Mouse (Mus musculus): ENCODE results near the gene Ccdc126. TPM values are rescaled to one million over a fixed set of nuclear protein-coding genes. Genes with fewer than 3 reads are reported as not detected.

Gene Ccdc126
- polyA plus RNA-seq (2014; fragmentation: Nextera tagmentation; extraction: Ambion mirVana): 6.6 and 7.0 TPM in 2 replicates

DNA sequence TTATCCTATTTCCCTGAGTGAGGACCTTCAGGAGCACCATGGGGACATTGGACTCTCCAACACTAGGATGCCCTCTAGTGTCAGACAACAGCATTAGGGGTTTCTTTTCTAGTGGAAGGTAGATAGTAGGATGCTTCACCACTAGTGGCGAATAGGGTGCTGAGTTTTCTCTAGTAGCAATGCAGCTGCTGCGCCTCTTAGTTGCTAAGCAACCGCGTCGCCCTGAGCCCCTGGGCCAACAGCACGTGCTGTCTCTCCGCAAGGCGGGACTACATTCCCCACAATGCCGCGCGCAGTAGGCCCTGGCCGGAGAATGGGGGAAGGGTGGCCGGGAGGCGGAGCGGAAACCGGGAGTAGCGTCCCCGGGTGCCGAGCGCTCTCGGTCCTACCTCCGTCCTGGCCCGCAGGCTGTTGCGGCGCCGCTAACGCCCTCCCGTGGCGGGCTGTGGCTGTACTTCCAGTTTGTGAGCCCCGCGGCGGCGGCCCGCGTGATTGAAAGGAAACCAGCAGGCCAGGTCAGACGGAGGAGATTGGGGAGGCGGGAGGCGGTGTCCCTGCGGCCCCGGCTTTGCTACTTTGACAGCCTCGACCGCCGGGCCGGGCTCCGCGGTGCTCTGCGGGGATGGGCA lies at the start of gene Ccdc126:
Gene Ccdc126, plus strand, starts transcription at position 309 of the 629 bp plus-strand sequence.
- H3K27me3 ChIP-seq (ENCODE audit: control insufficient read depth, insufficient read depth, low read length): no peaks in the 10 kb centered on the region
- ATAC-seq (ENCODE audit: insufficient read depth, low FRiP score, low TSS enrichment): peak; percentile 100
- H3K4me2 ChIP-seq (ENCODE audit: low read depth): peak within 1 kb of the TSS; percentile 54
- peak within 1 kb of the TSS; percentile 67 for H3K27ac ChIP-seq (ENCODE audit: low read depth, low read length)
- H3K4me3 ChIP-seq (ENCODE audit: low read depth, low read length): peak within 1 kb of the TSS; percentile 62
- no peaks in the 10 kb centered on the region for H3K36me3 ChIP-seq (ENCODE audit: control insufficient read depth, insufficient read depth, low read length)
- under 1% methylated on average over 47 of the region's 47 CpGs for WGBS
- DNase-seq (ENCODE audit: low spot score): peak; percentile 99
- H3K9ac ChIP-seq (ENCODE audit: low read length): peak within 1 kb of the TSS; percentile 79
- no peaks in the 10 kb centered on the region for H3K9me3 ChIP-seq (ENCODE audit: control insufficient read depth, low read length)
- no peaks in the 10 kb centered on the region; the same call in 1 of the 2 replicates for H3K4me1 ChIP-seq (ENCODE audit: control insufficient read depth, insufficient read depth, low read length)

DNA sequence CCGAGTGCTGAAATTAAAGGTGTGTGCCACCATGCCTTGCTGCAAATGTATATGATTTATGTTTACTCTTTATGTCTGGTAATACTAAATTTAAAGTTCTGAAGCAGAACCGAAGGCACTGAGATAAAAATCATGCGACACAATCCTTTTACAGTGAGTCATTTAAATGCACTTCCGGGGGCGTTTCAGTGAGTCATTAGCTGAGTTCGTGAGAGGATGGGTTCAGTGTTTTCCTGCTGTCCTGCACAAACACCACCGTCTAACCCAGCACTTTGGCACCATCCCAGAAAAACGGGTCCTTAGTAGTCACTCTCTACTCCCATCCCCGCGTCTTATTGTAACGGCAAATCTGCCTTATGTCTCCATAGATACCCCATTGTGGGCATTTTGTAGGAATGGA lies 49.2 kb upstream of the Ccdc126 start:
- H3K4me1 ChIP-seq (ENCODE audit: control insufficient read depth, insufficient read depth, low read length): no peaks in the 10 kb centered on the region
- H3K36me3 ChIP-seq (ENCODE audit: control insufficient read depth, insufficient read depth, low read length): no peaks in the 10 kb centered on the region
- no peak overlapping the region for H3K27ac ChIP-seq (ENCODE audit: low read depth, low read length)
- H3K27me3 ChIP-seq (ENCODE audit: control insufficient read depth, insufficient read depth, low read length): no peaks in the 10 kb centered on the region
- DNase-seq (ENCODE audit: low spot score) (no peak), ATAC-seq (ENCODE audit: insufficient read depth, low FRiP score, low TSS enrichment) (no peak)
- WGBS: 71% methylated on average over 11 of the region's 11 CpGs
- no peak overlapping the region for H3K4me2 ChIP-seq (ENCODE audit: low read depth)
- no peak overlapping the region for H3K4me3 ChIP-seq (ENCODE audit: low read depth, low read length)
- no peak overlapping the region for H3K9ac ChIP-seq (ENCODE audit: low read length)
- H3K9me3 ChIP-seq (ENCODE audit: control insufficient read depth, low read length): no peaks in the 10 kb centered on the region

DNA sequence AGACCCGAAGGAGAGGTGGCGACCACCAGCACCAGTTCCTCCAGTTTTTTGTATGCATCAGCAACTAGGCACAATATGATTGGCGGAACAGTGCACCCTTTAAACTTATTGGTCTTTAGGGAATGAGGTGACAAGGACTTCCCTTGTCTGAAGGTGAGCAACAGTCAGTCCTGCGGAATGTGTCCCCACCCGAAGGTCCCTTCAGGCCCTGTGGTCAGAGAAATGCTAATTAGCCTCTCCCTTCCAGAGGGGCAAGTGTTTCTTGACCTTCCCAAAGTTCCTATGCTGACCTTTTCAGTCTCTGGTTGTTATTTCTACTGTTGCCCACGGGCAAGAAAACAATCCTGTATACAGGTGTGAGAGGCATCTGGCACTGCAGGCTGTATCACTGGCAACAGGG lies 47.3 kb upstream of the Ccdc126 start:
- Histone ChIP-seq H3K4me3 (ENCODE audit: low read depth, low read length) (no peak overlapping the region), H3K36me3 (ENCODE audit: control insufficient read depth, insufficient read depth, low read length) (no peaks in the 10 kb centered on the region), H3K27ac (ENCODE audit: low read depth, low read length) (no peak overlapping the region), H3K9me3 (ENCODE audit: control insufficient read depth, low read length) (no peaks in the 10 kb centered on the region), H3K4me2 (ENCODE audit: low read depth) (no peak overlapping the region), H3K9ac (ENCODE audit: low read length) (no peak overlapping the region), H3K4me1 (ENCODE audit: control insufficient read depth, insufficient read depth, low read length) (no peaks in the 10 kb centered on the region), H3K27me3 (ENCODE audit: control insufficient read depth, insufficient read depth, low read length) (no peaks in the 10 kb centered on the region)
- no peak for DNase-seq (ENCODE audit: low spot score)
- WGBS: 76% methylated on average over 6 of the region's 6 CpGs
- no peak for ATAC-seq (ENCODE audit: insufficient read depth, low FRiP score, low TSS enrichment)

GRCm38 (mm10) chr6:49272863-49273262 lies 46.2 kb upstream of the Ccdc126 start:
- Histone ChIP-seq H3K27me3 (ENCODE audit: control insufficient read depth, insufficient read depth, low read length) (no peaks in the 10 kb centered on the region), H3K4me3 (ENCODE audit: low read depth, low read length) (no peak overlapping the region), H3K4me2 (ENCODE audit: low read depth) (no peak overlapping the region), H3K9me3 (ENCODE audit: control insufficient read depth, low read length) (no peaks in the 10 kb centered on the region), H3K4me1 (ENCODE audit: control insufficient read depth, insufficient read depth, low read length) (no peaks in the 10 kb centered on the region), H3K36me3 (ENCODE audit: control insufficient read depth, insufficient read depth, low read length) (no peaks in the 10 kb centered on the region), H3K27ac (ENCODE audit: low read depth, low read length) (no peak overlapping the region), H3K9ac (ENCODE audit: low read length) (no peak overlapping the region)
- DNase-seq (ENCODE audit: low spot score): no peak
- ATAC-seq (ENCODE audit: insufficient read depth, low FRiP score, low TSS enrichment): no peak
- 82% methylated on average over 2 of the region's 2 CpGs for WGBS

DNA sequence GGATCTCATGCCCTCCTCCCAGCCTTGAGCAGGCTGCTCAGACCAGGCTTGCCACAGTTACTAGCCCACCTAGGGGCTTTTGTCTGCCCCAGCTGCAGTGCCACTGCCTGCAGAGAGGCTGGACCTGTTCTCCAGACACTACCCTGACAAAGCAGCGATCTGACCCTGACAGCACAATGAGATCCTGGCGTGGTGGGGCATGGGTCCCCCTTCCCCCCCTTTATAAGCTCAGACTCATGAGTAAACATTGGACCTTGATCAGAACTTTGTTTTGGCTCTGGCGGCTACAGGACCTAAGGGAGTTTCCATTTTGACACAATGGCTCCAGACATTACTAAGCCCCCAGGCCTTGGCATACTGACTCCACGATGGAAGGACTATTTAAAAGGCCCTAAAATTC lies 45.1 kb upstream of the Ccdc126 start:
- H3K9me3 ChIP-seq (ENCODE audit: control insufficient read depth, low read length): no peaks in the 10 kb centered on the region
- H3K27me3 ChIP-seq (ENCODE audit: control insufficient read depth, insufficient read depth, low read length): no peaks in the 10 kb centered on the region
- 29% methylated on average over 4 of the region's 4 CpGs for WGBS
- no peak overlapping the region for H3K4me2 ChIP-seq (ENCODE audit: low read depth)
- H3K27ac ChIP-seq (ENCODE audit: low read depth, low read length): no peak overlapping the region
- H3K36me3 ChIP-seq (ENCODE audit: control insufficient read depth, insufficient read depth, low read length): no peaks in the 10 kb centered on the region
- no peak for DNase-seq (ENCODE audit: low spot score)
- H3K4me1 ChIP-seq (ENCODE audit: control insufficient read depth, insufficient read depth, low read length): no peaks in the 10 kb centered on the region
- H3K4me3 ChIP-seq (ENCODE audit: low read depth, low read length): no peak overlapping the region
- ATAC-seq (ENCODE audit: insufficient read depth, low FRiP score, low TSS enrichment): no peak
- H3K9ac ChIP-seq (ENCODE audit: low read length): no peak overlapping the region

DNA sequence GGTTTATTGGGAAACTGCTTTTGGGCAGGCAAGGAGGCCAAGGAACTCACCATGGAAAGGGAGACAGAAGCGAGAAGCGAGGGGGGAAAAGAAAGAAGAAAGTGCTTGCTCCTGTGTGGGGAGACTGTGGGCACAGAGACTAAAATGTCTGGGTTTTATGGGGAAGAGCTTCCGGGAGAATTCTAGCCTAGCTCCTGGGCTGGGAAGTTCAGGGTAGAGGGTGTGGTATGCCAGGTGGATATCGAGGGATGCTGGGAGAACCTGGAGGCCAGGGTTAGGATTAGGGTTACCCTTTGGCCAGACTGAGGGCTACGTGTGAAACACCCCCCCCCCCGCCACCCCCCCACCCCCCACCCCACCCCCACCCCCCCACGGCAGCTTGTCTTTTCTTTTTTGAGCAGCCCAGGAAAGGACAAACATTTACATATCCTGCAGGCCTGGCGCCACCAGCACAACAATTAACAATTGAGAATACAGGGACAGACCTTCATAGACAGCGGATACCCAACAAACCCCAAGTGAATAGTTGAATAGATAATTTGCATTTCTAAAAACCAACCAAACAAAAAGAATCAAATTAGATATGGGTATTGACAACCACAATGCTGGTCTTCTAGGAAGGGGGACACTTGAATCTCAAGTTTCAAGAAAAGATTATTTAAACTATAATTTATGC lies 44.5 kb upstream of the Ccdc126 start:
- Histone ChIP-seq H3K4me2 (ENCODE audit: low read depth) (no peak overlapping the region), H3K4me3 (ENCODE audit: low read depth, low read length) (no peak overlapping the region), H3K36me3 (ENCODE audit: control insufficient read depth, insufficient read depth, low read length) (no peaks in the 10 kb centered on the region), H3K9ac (ENCODE audit: low read length) (no peak overlapping the region), H3K4me1 (ENCODE audit: control insufficient read depth, insufficient read depth, low read length) (no peaks in the 10 kb centered on the region), H3K27ac (ENCODE audit: low read depth, low read length) (no peak overlapping the region), H3K9me3 (ENCODE audit: control insufficient read depth, low read length) (no peaks in the 10 kb centered on the region), H3K27me3 (ENCODE audit: control insufficient read depth, insufficient read depth, low read length) (no peaks in the 10 kb centered on the region)
- no peak for ATAC-seq (ENCODE audit: insufficient read depth, low FRiP score, low TSS enrichment)
- 53% methylated on average over 9 of the region's 9 CpGs for WGBS
- DNase-seq (ENCODE audit: low spot score): no peak

GRCm38 (mm10) chr6:49275296-49275695 lies 43.8 kb upstream of the Ccdc126 start:
- Histone ChIP-seq H3K9me3 (ENCODE audit: control insufficient read depth, low read length) (no peaks in the 10 kb centered on the region), H3K4me1 (ENCODE audit: control insufficient read depth, insufficient read depth, low read length) (no peaks in the 10 kb centered on the region), H3K4me3 (ENCODE audit: low read depth, low read length) (no peak overlapping the region), H3K9ac (ENCODE audit: low read length) (no peak overlapping the region), H3K27me3 (ENCODE audit: control insufficient read depth, insufficient read depth, low read length) (no peaks in the 10 kb centered on the region), H3K4me2 (ENCODE audit: low read depth) (no peak overlapping the region), H3K36me3 (ENCODE audit: control insufficient read depth, insufficient read depth, low read length) (no peaks in the 10 kb centered on the region), H3K27ac (ENCODE audit: low read depth, low read length) (no peak overlapping the region)
- no peak for DNase-seq (ENCODE audit: low spot score)
- WGBS: 88% methylated on average over 7 of the region's 7 CpGs
- ATAC-seq (ENCODE audit: insufficient read depth, low FRiP score, low TSS enrichment): no peak

GRCm38 (mm10) chr6:49280942-49281341 lies 38.1 kb upstream of the Ccdc126 start:
- Histone ChIP-seq H3K27ac (ENCODE audit: low read depth, low read length) (no peak overlapping the region), H3K4me3 (ENCODE audit: low read depth, low read length) (no peak overlapping the region), H3K9ac (ENCODE audit: low read length) (no peak overlapping the region), H3K27me3 (ENCODE audit: control insufficient read depth, insufficient read depth, low read length) (no peaks in the 10 kb centered on the region), H3K36me3 (ENCODE audit: control insufficient read depth, insufficient read depth, low read length) (no peaks in the 10 kb centered on the region), H3K4me2 (ENCODE audit: low read depth) (no peak overlapping the region), H3K4me1 (ENCODE audit: control insufficient read depth, insufficient read depth, low read length) (no peaks in the 10 kb centered on the region), H3K9me3 (ENCODE audit: control insufficient read depth, low read length) (no peaks in the 10 kb centered on the region)
- ATAC-seq (ENCODE audit: insufficient read depth, low FRiP score, low TSS enrichment) (no peak), DNase-seq (ENCODE audit: low spot score) (no peak)
- WGBS: 64% methylated on average over 1 of the region's 1 CpGs

DNA sequence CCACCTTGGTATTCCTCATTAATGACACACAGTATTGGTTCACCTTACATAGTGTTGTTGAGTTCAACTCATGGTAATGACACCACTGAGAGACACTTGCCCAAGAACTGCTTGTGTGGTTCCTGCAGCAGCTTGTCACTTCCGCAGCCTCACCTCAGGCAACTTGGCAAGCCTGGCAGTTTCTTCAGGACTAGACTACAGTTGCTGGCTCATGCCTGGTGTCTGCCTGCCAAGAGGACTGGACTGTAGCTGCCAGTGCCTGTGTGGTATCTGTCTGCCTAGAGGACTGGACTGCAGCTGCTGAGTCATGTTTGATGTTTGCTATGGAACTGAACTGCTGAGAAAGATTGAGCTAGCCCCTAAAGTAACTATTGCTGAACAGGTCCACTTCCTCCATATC lies 37.0 kb upstream of the Ccdc126 start:
- Histone ChIP-seq H3K4me1 (ENCODE audit: control insufficient read depth, insufficient read depth, low read length) (no peaks in the 10 kb centered on the region), H3K27me3 (ENCODE audit: control insufficient read depth, insufficient read depth, low read length) (no peaks in the 10 kb centered on the region), H3K4me2 (ENCODE audit: low read depth) (no peak overlapping the region), H3K27ac (ENCODE audit: low read depth, low read length) (no peak overlapping the region), H3K9ac (ENCODE audit: low read length) (no peak overlapping the region), H3K4me3 (ENCODE audit: low read depth, low read length) (no peak overlapping the region), H3K36me3 (ENCODE audit: control insufficient read depth, insufficient read depth, low read length) (no peaks in the 10 kb centered on the region), H3K9me3 (ENCODE audit: control insufficient read depth, low read length) (no peaks in the 10 kb centered on the region)
- DNase-seq (ENCODE audit: low spot score) (no peak), ATAC-seq (ENCODE audit: insufficient read depth, low FRiP score, low TSS enrichment) (no peak)
- 93% methylated on average over 1 of the region's 1 CpGs for WGBS

Measured in neural tube, embryonic 11.5 days (tissue).